Mouse (Mus musculus) left cerebral cortex, adult 11 months (tissue): ENCODE results near the gene Rrn3.
"Not testable (repeated sequence)": the region's sequence is repeated elsewhere in the genome, so short reads cannot be mapped to it uniquely, and the experiment has no call there.

ENCODE experiments used
- DNase-seq: peaks from one replicate; pipeline ENCODE4 v3.0.0; 2022; ENCODE audit warnings: low spot score

Rrn3 gene

GRCm38 (mm10) chr16:13780353-13781036 is at the start of gene Rrn3:
Rrn3 (plus strand) TSS chr16:13780708.
- DNase-seq, result peak; percentile 86

- DNase-seq, result no peak
Measured at GRCm38 (mm10) chr16:13732786-13733185, 47.7 kb upstream of the Rrn3 start.

GRCm38 (mm10) chr16:13733518-13734137 is 46.9 kb upstream of the Rrn3 start:
- peak; percentile 41 for DNase-seq

GRCm38 (mm10) chr16:13735977-13736376 is 44.5 kb upstream of the Rrn3 start:
- no peak for DNase-seq

GRCm38 (mm10) chr16:13739044-13739443 is 41.5 kb upstream of the Rrn3 start:
- DNase-seq, result not testable (repeated sequence)

GRCm38 (mm10) chr16:13740844-13741243 is 39.7 kb upstream of the Rrn3 start:
- DNase-seq, result no peak

- DNase-seq, result no peak
Measured at GRCm38 (mm10) chr16:13747708-13748107, 32.8 kb upstream of the Rrn3 start.

GRCm38 (mm10) chr16:13748124-13748523 is 32.4 kb upstream of the Rrn3 start:
- DNase-seq, result no peak

- DNase-seq, result not testable (repeated sequence)
Measured at GRCm38 (mm10) chr16:13748813-13749212, 31.7 kb upstream of the Rrn3 start.

GRCm38 (mm10) chr16:13749306-13749705 is 31.2 kb upstream of the Rrn3 start:
- no peak for DNase-seq

GRCm38 (mm10) chr16:13749981-13750380 is 30.5 kb upstream of the Rrn3 start:
- DNase-seq, result no peak

GRCm38 (mm10) chr16:13750626-13751025 is 29.9 kb upstream of the Rrn3 start:
- no peak for DNase-seq

- no peak for DNase-seq
Measured at GRCm38 (mm10) chr16:13753986-13754385, 26.5 kb upstream of the Rrn3 start.

GRCm38 (mm10) chr16:13754400-13755190 is 25.9 kb upstream of the Rrn3 start:
- DNase-seq, result peak; percentile 87

GRCm38 (mm10) chr16:13757823-13758222 is 22.7 kb upstream of the Rrn3 start:
- DNase-seq, result no peak

- not testable (repeated sequence) for DNase-seq
Measured at GRCm38 (mm10) chr16:13762807-13763206, 17.7 kb upstream of the Rrn3 start.

- DNase-seq, result no peak
Measured at GRCm38 (mm10) chr16:13764519-13764918, 16.0 kb upstream of the Rrn3 start.

GRCm38 (mm10) chr16:13766367-13766766 is 14.1 kb upstream of the Rrn3 start:
- no peak for DNase-seq

GRCm38 (mm10) chr16:13771603-13772002 is 8.9 kb upstream of the Rrn3 start:
- not testable (repeated sequence) for DNase-seq

- not testable (repeated sequence) for DNase-seq
Measured at GRCm38 (mm10) chr16:13772051-13772450, 8.5 kb upstream of the Rrn3 start.

GRCm38 (mm10) chr16:13774011-13774410 is 6.5 kb upstream of the Rrn3 start:
- not testable (repeated sequence) for DNase-seq

GRCm38 (mm10) chr16:13774651-13775050 is 5.9 kb upstream of the Rrn3 start:
- DNase-seq, result not testable (repeated sequence)

GRCm38 (mm10) chr16:13781216-13781615 is 708 bp downstream of the Rrn3 start:
- no peak for DNase-seq
